Mouse (Mus musculus): ENCODE measurements around the gene Tigit. TPM values are rescaled to one million over a fixed set of nuclear protein-coding genes. Genes with fewer than 3 reads are reported as not detected.

Tigit gene
- polyA plus RNA-seq, 1 experiment from 2014 or later: not detected

- 80% methylated on average over 2 of the region's 2 CpGs for WGBS
- no peak for ATAC-seq (ENCODE audit: low read depth)
Measured at GRCm38 (mm10) chr16:43687968-43688367, 24.0 kb upstream of the Tigit start.

GRCm38 (mm10) chr16:43674400-43674799, 10.5 kb upstream of the Tigit start:
- WGBS: 54% methylated on average over 3 of the region's 3 CpGs
- Histone ChIP-seq H3K4me3 (ENCODE audit: low read depth, low read length) (no peak overlapping the region), H3K4me1 (ENCODE audit: control insufficient read depth, insufficient read depth, low read length) (no peaks in the 10 kb centered on the region), H3K4me2 (ENCODE audit: low read depth, low read length) (no peak overlapping the region), H3K27ac (replicated peaks; ENCODE audit: low read depth, low read length) (no peak overlapping the region), H3K36me3 (ENCODE audit: control insufficient read depth, insufficient read depth, low read length) (no peaks in the 10 kb centered on the region), H3K9me3 (ENCODE audit: control insufficient read depth, low read length) (0 out of 2 replicates have a peak, but pooled peaks cover 3% of the 10 kb centered on the region), H3K9ac (ENCODE audit: low read depth, low read length) (no peak overlapping the region), H3K27me3 (replicated peaks; ENCODE audit: control insufficient read depth, insufficient read depth, low read length) (no peaks in the 10 kb centered on the region)
- DNase-seq (ENCODE audit: low spot score): peak; percentile 11
- ATAC-seq (ENCODE audit: low read depth): peak; percentile 82; the same call in 1 of the 2 replicates

More at GRCm38 (mm10) chr16:43687968-43688367, 24.0 kb upstream of the Tigit start:
- Histone ChIP-seq H3K36me3 (ENCODE audit: control insufficient read depth, insufficient read depth, low read length) (no peaks in the 10 kb centered on the region), H3K9me3 (ENCODE audit: control insufficient read depth, low read length) (no peaks in the 10 kb centered on the region), H3K9ac (ENCODE audit: low read depth, low read length) (no peak overlapping the region), H3K27ac (replicated peaks; ENCODE audit: low read depth, low read length) (no peak overlapping the region), H3K4me2 (ENCODE audit: low read depth, low read length) (no peak overlapping the region), H3K4me1 (ENCODE audit: control insufficient read depth, insufficient read depth, low read length) (no peaks in the 10 kb centered on the region), H3K27me3 (replicated peaks; ENCODE audit: control insufficient read depth, insufficient read depth, low read length) (no peaks in the 10 kb centered on the region), H3K4me3 (ENCODE audit: low read depth, low read length) (no peak overlapping the region)
- no peak for DNase-seq (ENCODE audit: low spot score)

- Histone ChIP-seq H3K36me3 (ENCODE audit: control insufficient read depth, insufficient read depth, low read length) (no peaks in the 10 kb centered on the region), H3K4me2 (ENCODE audit: low read depth, low read length) (no peak overlapping the region), H3K4me3 (ENCODE audit: low read depth, low read length) (no peak overlapping the region), H3K27me3 (replicated peaks; ENCODE audit: control insufficient read depth, insufficient read depth, low read length) (no peaks in the 10 kb centered on the region), H3K27ac (replicated peaks; ENCODE audit: low read depth, low read length) (no peak overlapping the region), H3K9me3 (ENCODE audit: control insufficient read depth, low read length) (no peaks in the 10 kb centered on the region), H3K4me1 (ENCODE audit: control insufficient read depth, insufficient read depth, low read length) (no peaks in the 10 kb centered on the region), H3K9ac (ENCODE audit: low read depth, low read length) (no peak overlapping the region)
- no peak for DNase-seq (ENCODE audit: low spot score)
- no peak for ATAC-seq (ENCODE audit: low read depth)
Measured at GRCm38 (mm10) chr16:43672697-43673096, 8.8 kb upstream of the Tigit start.

DNA sequence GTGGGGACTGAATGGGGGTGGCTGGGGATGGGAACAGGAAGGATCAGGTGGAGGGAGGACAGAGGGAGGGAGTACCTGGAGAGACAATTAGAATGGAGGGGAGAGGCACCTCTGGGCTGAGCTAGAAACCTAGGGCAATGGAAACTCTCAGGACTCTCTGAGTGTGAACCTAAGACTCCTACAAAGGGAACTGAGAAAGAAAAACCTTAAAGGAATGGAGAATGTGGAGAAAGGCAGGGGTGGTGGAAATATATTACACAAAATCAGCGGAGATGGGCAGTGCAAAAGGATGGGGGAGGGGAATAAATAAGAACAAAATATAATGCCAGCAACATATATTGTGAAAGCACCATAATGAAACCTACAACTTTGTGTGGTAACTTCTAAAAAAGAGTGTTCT, 8.0 kb upstream of the Tigit start:
- ATAC-seq (ENCODE audit: low read depth) (no peak), DNase-seq (ENCODE audit: low spot score) (no peak)
- Histone ChIP-seq H3K4me2 (ENCODE audit: low read depth, low read length) (no peak overlapping the region), H3K9ac (ENCODE audit: low read depth, low read length) (no peak overlapping the region), H3K9me3 (ENCODE audit: control insufficient read depth, low read length) (no peaks in the 10 kb centered on the region), H3K27me3 (replicated peaks; ENCODE audit: control insufficient read depth, insufficient read depth, low read length) (no peaks in the 10 kb centered on the region), H3K4me3 (ENCODE audit: low read depth, low read length) (no peak overlapping the region), H3K27ac (replicated peaks; ENCODE audit: low read depth, low read length) (no peak overlapping the region), H3K4me1 (ENCODE audit: control insufficient read depth, insufficient read depth, low read length) (no peaks in the 10 kb centered on the region), H3K36me3 (ENCODE audit: control insufficient read depth, insufficient read depth, low read length) (no peaks in the 10 kb centered on the region)
- 89% methylated on average over 1 of the region's 1 CpGs for whole genome bisulfite sequencing

DNA sequence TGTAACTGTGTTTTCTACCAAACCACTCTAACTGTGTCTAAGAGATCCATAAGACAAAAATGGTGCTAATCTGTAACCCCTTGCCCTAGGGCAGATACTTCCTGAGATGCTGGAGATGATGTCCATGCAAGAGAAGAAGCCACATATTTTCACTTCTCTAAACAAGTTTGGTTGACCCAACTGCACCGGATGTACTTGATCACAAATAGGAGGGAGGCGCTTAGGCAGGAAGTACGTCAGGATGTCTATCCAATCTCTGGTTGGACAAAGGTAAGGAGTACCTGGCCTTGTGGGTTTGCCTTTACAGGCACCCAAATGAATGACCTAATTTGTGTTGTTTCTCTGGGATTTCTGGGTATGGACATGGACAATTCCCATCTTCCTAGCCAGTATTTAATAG, 4.3 kb upstream of the Tigit start:
- 95% methylated on average over 3 of the region's 3 CpGs for WGBS
- Histone ChIP-seq H3K27me3 (replicated peaks; ENCODE audit: control insufficient read depth, insufficient read depth, low read length) (no peaks in the 10 kb centered on the region), H3K27ac (replicated peaks; ENCODE audit: low read depth, low read length) (no peak overlapping the region), H3K4me1 (ENCODE audit: control insufficient read depth, insufficient read depth, low read length) (no peaks in the 10 kb centered on the region), H3K9ac (ENCODE audit: low read depth, low read length) (no peak overlapping the region), H3K36me3 (ENCODE audit: control insufficient read depth, insufficient read depth, low read length) (no peaks in the 10 kb centered on the region), H3K9me3 (ENCODE audit: control insufficient read depth, low read length) (no peaks in the 10 kb centered on the region), H3K4me2 (ENCODE audit: low read depth, low read length) (no peak overlapping the region), H3K4me3 (ENCODE audit: low read depth, low read length) (no peak overlapping the region)
- DNase-seq (ENCODE audit: low spot score): no peak
- no peak for ATAC-seq (ENCODE audit: low read depth)

- no peak overlapping the region for H3K27ac ChIP-seq (replicated peaks; ENCODE audit: low read depth, low read length)
- H3K4me1 ChIP-seq (ENCODE audit: control insufficient read depth, insufficient read depth, low read length): no peaks in the 10 kb centered on the region
- H3K4me2 ChIP-seq (ENCODE audit: low read depth, low read length): no peak overlapping the region
- ATAC-seq (ENCODE audit: low read depth) (no peak), DNase-seq (ENCODE audit: low spot score) (no peak)
- H3K9ac ChIP-seq (ENCODE audit: low read depth, low read length): no peak overlapping the region
- no peaks in the 10 kb centered on the region for H3K9me3 ChIP-seq (ENCODE audit: control insufficient read depth, low read length)
- no peak overlapping the region for H3K4me3 ChIP-seq (ENCODE audit: low read depth, low read length)
- no peaks in the 10 kb centered on the region for H3K36me3 ChIP-seq (ENCODE audit: control insufficient read depth, insufficient read depth, low read length)
- H3K27me3 ChIP-seq (replicated peaks; ENCODE audit: control insufficient read depth, insufficient read depth, low read length): no peaks in the 10 kb centered on the region
Measured at GRCm38 (mm10) chr16:43664861-43665260, 915 bp upstream of the Tigit start.

GRCm38 (mm10) chr16:43662124-43663004, 1.6 kb downstream of the Tigit start:
- ATAC-seq (ENCODE audit: low read depth) (no peak), DNase-seq (ENCODE audit: low spot score) (no peak)
- WGBS: 89% methylated on average over 10 of the region's 10 CpGs
- Histone ChIP-seq H3K9me3 (ENCODE audit: control insufficient read depth, low read length) (no peaks in the 10 kb centered on the region), H3K27ac (replicated peaks; ENCODE audit: low read depth, low read length) (no peak overlapping the region), H3K9ac (ENCODE audit: low read depth, low read length) (no peak overlapping the region), H3K4me2 (ENCODE audit: low read depth, low read length) (no peak overlapping the region), H3K4me3 (ENCODE audit: low read depth, low read length) (no peak overlapping the region), H3K27me3 (replicated peaks; ENCODE audit: control insufficient read depth, insufficient read depth, low read length) (no peaks in the 10 kb centered on the region), H3K4me1 (ENCODE audit: control insufficient read depth, insufficient read depth, low read length) (no peaks in the 10 kb centered on the region), H3K36me3 (ENCODE audit: control insufficient read depth, insufficient read depth, low read length) (no peaks in the 10 kb centered on the region)

DNA sequence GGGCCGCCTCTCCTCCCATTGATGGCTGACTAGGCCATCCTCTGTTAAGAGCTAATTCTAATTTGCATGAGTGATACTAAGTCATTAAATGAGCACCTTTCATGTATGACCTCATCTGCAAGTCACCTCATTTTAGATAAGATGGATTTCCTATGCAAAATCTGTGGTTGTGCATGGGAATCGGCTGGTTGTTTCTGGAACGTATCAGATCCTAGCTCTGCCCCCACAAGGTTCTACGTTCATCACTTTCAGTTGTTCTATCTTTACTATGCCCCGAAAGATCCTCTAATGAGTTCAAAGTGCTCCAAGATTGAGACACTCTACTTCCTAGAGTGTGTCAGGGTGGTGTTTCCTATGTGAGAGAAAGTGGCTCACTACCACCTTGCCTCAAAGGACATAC, 2.4 kb downstream of the Tigit start:
- WGBS: 98% methylated on average over 5 of the region's 5 CpGs
- Histone ChIP-seq H3K27me3 (replicated peaks; ENCODE audit: control insufficient read depth, insufficient read depth, low read length) (no peaks in the 10 kb centered on the region), H3K9me3 (ENCODE audit: control insufficient read depth, low read length) (no peaks in the 10 kb centered on the region), H3K4me1 (ENCODE audit: control insufficient read depth, insufficient read depth, low read length) (no peaks in the 10 kb centered on the region), H3K27ac (replicated peaks; ENCODE audit: low read depth, low read length) (no peak overlapping the region), H3K4me3 (ENCODE audit: low read depth, low read length) (no peak overlapping the region), H3K4me2 (ENCODE audit: low read depth, low read length) (no peak overlapping the region), H3K9ac (ENCODE audit: low read depth, low read length) (no peak overlapping the region), H3K36me3 (ENCODE audit: control insufficient read depth, insufficient read depth, low read length) (no peaks in the 10 kb centered on the region)
- ATAC-seq (ENCODE audit: low read depth): no peak
- DNase-seq (ENCODE audit: low spot score): no peak

- DNase-seq (ENCODE audit: low spot score) (no peak), ATAC-seq (ENCODE audit: low read depth) (no peak)
- no peak overlapping the region for H3K27ac ChIP-seq (replicated peaks; ENCODE audit: low read depth, low read length)
- H3K4me1 ChIP-seq (ENCODE audit: control insufficient read depth, insufficient read depth, low read length): no peaks in the 10 kb centered on the region
- H3K9ac ChIP-seq (ENCODE audit: low read depth, low read length): no peak overlapping the region
- H3K4me2 ChIP-seq (ENCODE audit: low read depth, low read length): no peak overlapping the region
- WGBS: 83% methylated on average over 6 of the region's 6 CpGs
- H3K4me3 ChIP-seq (ENCODE audit: low read depth, low read length): no peak overlapping the region
- no peaks in the 10 kb centered on the region for H3K27me3 ChIP-seq (replicated peaks; ENCODE audit: control insufficient read depth, insufficient read depth, low read length)
- no peaks in the 10 kb centered on the region for H3K36me3 ChIP-seq (ENCODE audit: control insufficient read depth, insufficient read depth, low read length)
- H3K9me3 ChIP-seq (ENCODE audit: control insufficient read depth, low read length): no peaks in the 10 kb centered on the region
Measured at GRCm38 (mm10) chr16:43655183-43655787, 8.7 kb downstream of the Tigit start.
